Mouse (Mus musculus): ENCODE data around the gene Morc4. TPM values are rescaled to one million over a fixed set of nuclear protein-coding genes. Genes with fewer than 3 reads are reported as not detected.

Morc4 gene
- polyA plus RNA-seq, 1 experiment = 9.6 TPM

DNA sequence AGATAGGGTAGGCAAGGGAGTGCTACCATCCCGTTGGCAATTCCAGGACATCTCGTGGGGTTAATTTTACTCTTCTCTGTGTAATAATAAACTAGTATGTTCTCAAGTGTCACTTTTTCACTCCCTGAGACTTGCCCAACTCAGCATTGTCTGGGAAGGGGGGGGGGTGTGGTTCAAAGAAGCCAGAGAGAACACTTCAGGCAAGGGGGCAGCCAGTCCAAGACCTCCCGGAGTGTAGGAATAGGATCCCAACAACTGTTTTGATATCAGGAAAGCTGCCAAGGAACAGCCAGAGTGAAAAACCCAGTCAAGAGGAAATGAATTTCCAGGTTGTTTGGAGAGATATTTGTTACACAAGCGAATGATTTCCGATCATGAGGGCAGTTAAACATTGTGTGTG, 56.3 kb downstream of the Morc4 start:
- H3K79me2 ChIP-seq (ENCODE audit: control insufficient read depth, insufficient read depth) = no peaks in the 10 kb centered on the region
- H3K4me2 ChIP-seq (ENCODE audit: low read depth) = no peak overlapping the region
- H3K4me3 ChIP-seq = no peak overlapping the region
- no peak for TF ChIP-seq E2F4 (IDR thresholded peaks at IDR 0.05; ENCODE audit: insufficient read depth)
- TF ChIP-seq POLR2AphosphoS2 (IDR thresholded peaks at IDR 0.05; ENCODE audit: insufficient read length, low read depth) = no peak
- TF ChIP-seq TCF12 (IDR thresholded peaks at IDR 0.05; ENCODE audit: insufficient read depth, poor library complexity, severe bottlenecking) = no peak
- TF ChIP-seq SRF (IDR thresholded peaks at IDR 0.05; ENCODE audit: control insufficient read depth, insufficient read length, low read depth) = no peak
- TF ChIP-seq MYOD1 (IDR thresholded peaks at IDR 0.05; ENCODE audit: control insufficient read depth in 1 of 3, insufficient read length in 2 of 3, low read depth in 2 of 3) = no peak
- no peak for TF ChIP-seq USF1 (IDR thresholded peaks at IDR 0.05; ENCODE audit: low read depth)
- TF ChIP-seq REST (IDR thresholded peaks at IDR 0.05; ENCODE audit: insufficient read depth, insufficient read length) = no peak
- no peak for TF ChIP-seq MYOG (IDR thresholded peaks at IDR 0.05; ENCODE audit: control insufficient read depth in 1 of 3, insufficient read depth in 1 of 3, insufficient read length in 2 of 3, low read depth in 2 of 3)
- no peak for TF ChIP-seq CEBPB (IDR thresholded peaks at IDR 0.05; ENCODE audit: insufficient read depth, poor library complexity, severe bottlenecking)
- no peak for TF ChIP-seq MAX (IDR thresholded peaks at IDR 0.05; ENCODE audit: low read depth)
- TF ChIP-seq POLR2A (IDR thresholded peaks at IDR 0.05; ENCODE audit: insufficient read length, low read depth) = no peak
- TF ChIP-seq TCF3 (IDR thresholded peaks at IDR 0.05; ENCODE audit: insufficient read length, low read depth) = no peak
- H3ac ChIP-seq (ENCODE audit: control insufficient read depth, insufficient read length) = no peak overlapping the region
- no peaks in the 10 kb centered on the region for H3K27me3 ChIP-seq (ENCODE audit: control insufficient read depth, insufficient read depth, insufficient read length)
- no peaks in the 10 kb centered on the region for H3K36me3 ChIP-seq (ENCODE audit: control insufficient read depth, insufficient read depth)

GRCm38 (mm10) chrX:139814018-139814635, 57.4 kb downstream of the Morc4 start:
- Histone ChIP-seq H3K79me2 (ENCODE audit: control insufficient read depth, insufficient read depth) (no peaks in the 10 kb centered on the region), H3K4me3 (no peak overlapping the region), H3K4me2 (ENCODE audit: low read depth) (no peak overlapping the region), H3K36me3 (ENCODE audit: control insufficient read depth, insufficient read depth) (no peaks in the 10 kb centered on the region), H3ac (ENCODE audit: control insufficient read depth, insufficient read length) (no peak overlapping the region), H3K27me3 (ENCODE audit: control insufficient read depth, insufficient read depth, insufficient read length) (no peaks in the 10 kb centered on the region)
- TF ChIP-seq TCF3 (IDR thresholded peaks at IDR 0.05; ENCODE audit: insufficient read length, low read depth) = no peak
- TF ChIP-seq REST (IDR thresholded peaks at IDR 0.05; ENCODE audit: insufficient read depth, insufficient read length) = no peak
- TF ChIP-seq E2F4 (IDR thresholded peaks at IDR 0.05; ENCODE audit: insufficient read depth) = no peak
- no peak for TF ChIP-seq CEBPB (IDR thresholded peaks at IDR 0.05; ENCODE audit: insufficient read depth, poor library complexity, severe bottlenecking)
- TF ChIP-seq MYOD1 (IDR thresholded peaks at IDR 0.05; ENCODE audit: control insufficient read depth in 1 of 3, insufficient read length in 2 of 3, low read depth in 2 of 3) = no peak
- TF ChIP-seq POLR2AphosphoS2 (IDR thresholded peaks at IDR 0.05; ENCODE audit: insufficient read length, low read depth) = no peak
- TF ChIP-seq MAX (IDR thresholded peaks at IDR 0.05; ENCODE audit: low read depth) = no peak
- TF ChIP-seq TCF12 (IDR thresholded peaks at IDR 0.05; ENCODE audit: insufficient read depth, poor library complexity, severe bottlenecking) = no peak
- TF ChIP-seq POLR2A (IDR thresholded peaks at IDR 0.05; ENCODE audit: insufficient read length, low read depth) = no peak
- no peak for TF ChIP-seq SRF (IDR thresholded peaks at IDR 0.05; ENCODE audit: control insufficient read depth, insufficient read length, low read depth)
- TF ChIP-seq MYOG (IDR thresholded peaks at IDR 0.05; ENCODE audit: control insufficient read depth in 1 of 3, insufficient read depth in 1 of 3, insufficient read length in 2 of 3, low read depth in 2 of 3) = no peak
- no peak for TF ChIP-seq USF1 (IDR thresholded peaks at IDR 0.05; ENCODE audit: low read depth)

DNA sequence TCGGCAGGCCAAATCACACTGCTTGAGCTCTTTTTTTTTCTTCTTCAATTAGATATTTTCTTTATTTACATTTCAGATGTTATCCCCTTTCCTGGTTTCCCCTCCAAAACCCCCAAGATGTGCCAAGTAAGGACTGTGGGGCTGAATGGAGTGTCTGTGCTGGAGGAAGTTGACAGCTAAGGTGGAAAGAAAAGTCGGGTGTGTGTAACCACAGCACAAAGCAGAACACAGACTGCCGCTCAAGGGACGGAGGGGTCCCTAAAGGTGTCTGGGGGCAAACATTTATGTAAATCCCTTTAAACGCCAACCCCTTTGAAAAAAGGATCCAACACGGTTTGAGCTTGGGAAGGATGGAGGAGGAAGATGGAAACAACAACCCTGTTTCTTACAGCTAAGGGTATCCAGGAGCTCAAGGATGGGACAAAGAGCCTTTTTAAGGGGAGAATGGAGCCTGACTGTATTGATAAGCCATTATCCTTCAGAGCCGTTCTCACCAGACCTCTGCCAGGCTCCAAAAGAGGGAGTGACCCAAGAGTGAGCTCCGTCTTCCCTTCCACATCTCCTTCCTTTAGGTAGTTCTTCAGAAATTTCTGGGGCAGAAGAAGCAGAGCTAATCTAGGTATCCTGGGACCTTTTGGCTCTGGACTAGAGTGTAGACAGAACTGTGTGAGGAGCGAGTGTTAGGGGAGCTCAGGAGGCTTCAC, 58.0 kb downstream of the Morc4 start:
- H3K79me2 ChIP-seq (ENCODE audit: control insufficient read depth, insufficient read depth) = no peaks in the 10 kb centered on the region
- TF ChIP-seq MYOD1 (IDR thresholded peaks at IDR 0.05; ENCODE audit: control insufficient read depth in 1 of 3, insufficient read length in 2 of 3, low read depth in 2 of 3) (no peak), TCF12 (IDR thresholded peaks at IDR 0.05; ENCODE audit: insufficient read depth, poor library complexity, severe bottlenecking) (no peak), REST (IDR thresholded peaks at IDR 0.05; ENCODE audit: insufficient read depth, insufficient read length) (no peak), E2F4 (IDR thresholded peaks at IDR 0.05; ENCODE audit: insufficient read depth) (no peak)
- no peaks in the 10 kb centered on the region for H3K27me3 ChIP-seq (ENCODE audit: control insufficient read depth, insufficient read depth, insufficient read length)
- H3ac ChIP-seq (ENCODE audit: control insufficient read depth, insufficient read length) = no peak overlapping the region
- no peak overlapping the region for H3K4me2 ChIP-seq (ENCODE audit: low read depth)
- no peaks in the 10 kb centered on the region for H3K36me3 ChIP-seq (ENCODE audit: control insufficient read depth, insufficient read depth)
- no peak overlapping the region for H3K4me3 ChIP-seq

DNA sequence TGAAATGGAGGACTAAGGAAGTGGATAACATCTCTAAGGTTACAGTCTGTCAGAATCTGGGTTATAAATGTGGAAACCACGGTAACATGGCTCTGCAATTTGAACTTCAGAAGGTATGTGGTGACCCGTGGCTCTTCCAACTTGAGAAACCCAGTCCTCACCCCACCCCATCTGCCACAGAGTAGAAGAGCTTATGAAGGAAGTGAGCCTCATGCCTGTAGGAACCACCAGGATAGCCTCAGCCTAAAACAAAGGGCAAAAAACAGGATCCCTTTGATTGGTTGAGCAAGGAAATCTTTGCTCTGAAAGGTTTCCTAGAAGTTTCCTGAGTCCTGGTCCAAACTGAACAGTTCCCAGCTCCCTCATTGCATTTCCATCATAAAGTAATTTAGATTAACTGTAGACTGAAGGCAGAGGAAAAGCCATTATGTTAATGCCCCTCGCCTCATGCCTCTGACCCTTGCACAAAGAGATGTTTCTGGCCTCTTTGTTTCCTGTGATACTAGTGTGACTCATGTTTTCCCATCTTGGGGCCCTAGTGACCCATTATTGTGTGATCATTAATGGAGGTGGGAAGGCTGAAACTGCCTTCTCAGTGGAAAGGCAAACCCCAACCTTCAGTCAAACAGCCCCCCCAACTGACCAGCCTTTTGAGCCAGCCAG, 58.7 kb downstream of the Morc4 start:
- no peaks in the 10 kb centered on the region for H3K27me3 ChIP-seq (ENCODE audit: control insufficient read depth, insufficient read depth, insufficient read length)
- H3K79me2 ChIP-seq (ENCODE audit: control insufficient read depth, insufficient read depth) = no peaks in the 10 kb centered on the region
- H3K4me3 ChIP-seq = no peak overlapping the region
- no peak overlapping the region for H3K4me2 ChIP-seq (ENCODE audit: low read depth)
- TF ChIP-seq SRF (IDR thresholded peaks at IDR 0.05; ENCODE audit: control insufficient read depth, insufficient read length, low read depth) = no peak
- no peak for TF ChIP-seq TCF3 (IDR thresholded peaks at IDR 0.05; ENCODE audit: insufficient read length, low read depth)
- TF ChIP-seq TCF12 (IDR thresholded peaks at IDR 0.05; ENCODE audit: insufficient read depth, poor library complexity, severe bottlenecking) = no peak
- TF ChIP-seq POLR2A (IDR thresholded peaks at IDR 0.05; ENCODE audit: insufficient read length, low read depth) = no peak
- H3K36me3 ChIP-seq (ENCODE audit: control insufficient read depth, insufficient read depth) = no peaks in the 10 kb centered on the region
- H3ac ChIP-seq (ENCODE audit: control insufficient read depth, insufficient read length) = no peak overlapping the region
